Mouse (Mus musculus): ENCODE measurements around the gene Tle3.
A peak's percentile ranks its signal among the peaks of the same experiment; 100 is the strongest.

Gene Tle3

DNA sequence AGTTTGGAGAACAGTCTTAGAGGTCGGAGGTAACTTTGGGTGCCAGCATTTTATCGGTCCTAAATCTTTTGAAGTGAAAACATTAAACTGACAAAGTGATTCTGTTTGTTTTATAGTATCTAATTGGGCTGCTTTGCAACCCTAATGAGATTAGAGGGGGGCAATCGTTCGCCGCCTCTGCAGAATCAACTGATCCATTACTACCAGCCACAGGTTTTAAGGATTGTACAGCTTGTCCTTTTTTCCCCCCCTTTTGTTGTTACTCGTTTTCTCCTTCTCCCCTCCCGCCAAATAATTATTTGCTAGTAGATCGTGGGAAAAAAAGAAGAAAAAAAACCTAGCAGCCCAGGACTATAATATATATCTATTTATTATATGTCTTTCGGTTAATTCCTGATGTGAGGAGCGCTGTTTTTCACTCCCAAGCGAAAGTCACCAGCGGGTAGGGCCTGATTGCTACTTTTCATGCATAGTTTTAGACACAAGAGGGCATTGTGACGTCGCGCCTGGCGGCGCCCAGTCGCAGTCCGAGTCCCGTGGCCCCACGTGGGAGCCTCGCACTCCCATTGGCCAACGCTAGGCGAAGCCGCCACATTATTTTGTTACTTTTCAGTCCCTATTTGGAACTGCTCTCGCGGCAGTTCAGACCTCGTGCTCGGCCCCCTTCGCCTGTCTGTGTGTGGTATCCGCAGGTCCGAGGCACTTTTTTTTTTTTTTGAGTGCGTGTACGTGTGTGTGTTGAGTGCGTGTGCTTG lies at the start of gene Tle3:
Tle3 (plus strand) TSS at position 612 of the 755 bp plus-strand sequence.
- DNase-seq: peak; percentile 100

DNA sequence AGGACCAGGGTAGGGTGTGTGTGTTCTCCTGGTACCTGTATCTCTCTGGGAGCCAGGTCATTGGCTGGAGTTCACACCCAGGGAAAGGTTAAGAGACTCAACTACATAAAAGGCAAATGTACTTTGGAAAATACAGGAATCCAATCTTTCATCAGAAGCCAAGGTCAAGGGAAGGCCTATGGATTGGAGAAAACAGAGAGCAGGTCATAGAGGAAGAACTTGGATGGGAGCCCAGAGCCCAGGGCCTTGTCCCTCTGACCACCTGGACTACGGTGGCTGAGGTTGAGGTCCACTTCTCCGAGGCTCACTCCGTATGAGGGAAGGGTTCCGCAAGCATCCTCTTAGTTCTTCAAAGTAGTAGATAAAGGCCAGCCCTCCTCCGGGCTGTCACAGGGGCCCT lies 48.9 kb upstream of the Tle3 start:
- peak; percentile 87 for DNase-seq

DNA sequence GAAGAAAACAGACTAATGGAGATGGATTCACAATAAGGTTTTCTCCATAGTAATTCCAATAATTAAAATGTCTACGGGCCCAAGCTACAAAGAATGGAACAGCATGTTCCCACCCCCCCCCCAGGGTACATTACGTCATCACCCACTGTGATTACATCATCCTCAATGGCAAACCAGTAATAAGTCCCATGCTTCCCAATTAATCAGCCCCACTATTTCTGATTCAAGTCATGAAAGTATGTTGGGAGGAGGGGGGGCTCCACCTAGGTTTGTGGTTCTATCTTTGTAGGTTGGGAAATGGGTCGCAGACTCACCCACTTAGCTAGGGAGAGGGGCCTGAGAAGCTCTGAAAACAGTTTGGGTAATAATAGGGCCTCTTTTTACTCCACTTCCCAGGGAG lies 48.3 kb upstream of the Tle3 start:
- no peak for DNase-seq

DNA sequence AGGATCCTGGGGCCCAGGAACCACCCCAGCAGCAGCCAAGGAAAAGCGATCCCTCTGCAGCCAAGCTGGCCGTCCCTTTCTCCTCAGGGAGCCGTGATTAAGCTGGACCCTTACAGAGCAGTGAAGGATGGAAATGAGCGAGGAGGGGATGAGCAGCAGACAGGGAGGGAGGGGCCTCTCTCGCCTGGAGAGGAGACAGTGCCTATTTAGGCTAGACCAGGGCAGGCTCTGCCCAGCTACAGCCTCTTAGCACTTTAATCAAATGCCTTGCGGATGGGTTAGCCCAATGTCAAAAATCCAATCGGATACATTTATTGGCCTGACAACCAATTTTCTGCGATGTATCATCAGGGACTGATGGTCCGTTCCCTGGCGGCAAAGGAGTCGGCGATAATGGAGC lies 47.8 kb upstream of the Tle3 start:
- DNase-seq: peak; percentile 90

DNA sequence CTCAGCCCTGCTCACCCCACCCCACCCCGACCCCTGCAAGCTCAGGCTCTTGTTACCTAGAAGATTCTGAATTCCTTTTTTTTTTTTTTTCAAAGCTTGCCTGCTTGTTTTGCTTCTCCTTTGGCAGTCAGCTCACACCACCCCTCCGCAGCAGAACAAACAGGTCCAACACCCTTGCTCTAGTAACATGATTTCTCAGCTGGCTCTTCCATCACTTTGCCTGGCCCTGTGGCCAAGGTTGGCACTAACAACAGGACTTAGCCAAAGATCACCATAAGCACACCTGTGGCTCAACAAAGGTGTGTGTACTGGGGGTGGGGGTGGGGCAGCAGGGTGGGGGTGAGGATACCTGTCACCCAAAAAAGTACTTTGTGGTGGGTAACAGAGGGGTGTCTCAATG lies 47.2 kb upstream of the Tle3 start:
- no peak for DNase-seq

DNA sequence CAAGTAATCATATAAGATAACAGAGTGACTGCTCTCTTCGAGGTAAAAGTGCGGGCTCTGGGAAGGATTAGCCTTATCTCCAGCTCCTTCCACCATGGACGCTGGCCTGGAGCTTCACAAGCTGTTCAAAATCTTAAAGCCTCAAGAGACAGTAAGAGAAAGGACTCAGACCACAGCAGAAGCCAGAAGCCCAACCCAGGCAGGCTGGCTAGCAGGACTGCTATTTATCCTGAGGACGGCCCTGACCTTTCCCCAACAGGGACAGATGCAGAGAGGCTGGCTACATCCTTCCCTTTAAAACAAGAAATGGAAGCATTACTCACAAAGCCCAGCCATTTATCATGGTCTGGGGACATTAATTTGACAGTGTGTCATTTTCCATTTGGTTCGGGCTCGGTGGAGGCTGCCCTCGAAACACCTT lies 46.2 kb upstream of the Tle3 start:
- DNase-seq: peak; percentile 92

DNA sequence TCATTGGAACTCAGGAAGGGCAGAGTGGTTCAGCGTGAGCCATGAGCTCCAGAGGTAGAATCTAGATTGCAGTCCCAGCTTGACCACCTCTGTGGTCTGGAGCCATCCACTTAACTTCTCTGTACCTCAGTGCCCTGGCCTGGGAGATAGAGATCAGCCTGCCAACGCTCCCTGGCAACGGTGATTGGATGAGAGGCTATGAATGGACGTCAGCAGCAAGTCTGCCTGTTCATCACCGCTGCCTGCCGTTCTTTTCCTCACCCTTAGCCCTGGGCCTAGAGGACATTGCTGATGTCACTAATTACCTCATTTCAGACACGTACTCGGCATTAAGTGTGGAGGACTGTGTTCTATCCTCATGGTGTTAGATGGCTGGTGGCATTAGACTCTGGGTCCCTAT lies 45.2 kb upstream of the Tle3 start:
- DNase-seq: peak; percentile 85

DNA sequence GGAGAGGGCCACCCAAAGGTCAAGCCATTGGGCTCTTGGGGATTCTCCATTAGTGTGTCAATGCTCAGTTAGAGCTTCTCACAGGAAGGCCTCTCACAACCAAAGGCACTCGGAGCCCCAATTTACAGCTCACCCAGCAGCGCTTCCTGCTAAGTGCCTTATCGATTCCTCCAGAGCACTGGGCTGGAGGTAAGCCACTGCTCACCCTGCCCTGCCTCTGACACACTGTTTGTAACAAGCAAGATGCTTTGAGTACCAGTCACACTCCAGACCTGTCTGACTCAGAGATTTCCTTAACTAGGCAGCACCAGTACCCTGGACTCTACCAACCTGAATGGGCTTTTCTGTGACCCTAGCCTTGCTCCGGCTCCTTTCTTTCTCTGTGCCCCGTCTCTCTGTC lies 44.0 kb upstream of the Tle3 start:
- no peak for DNase-seq

DNA sequence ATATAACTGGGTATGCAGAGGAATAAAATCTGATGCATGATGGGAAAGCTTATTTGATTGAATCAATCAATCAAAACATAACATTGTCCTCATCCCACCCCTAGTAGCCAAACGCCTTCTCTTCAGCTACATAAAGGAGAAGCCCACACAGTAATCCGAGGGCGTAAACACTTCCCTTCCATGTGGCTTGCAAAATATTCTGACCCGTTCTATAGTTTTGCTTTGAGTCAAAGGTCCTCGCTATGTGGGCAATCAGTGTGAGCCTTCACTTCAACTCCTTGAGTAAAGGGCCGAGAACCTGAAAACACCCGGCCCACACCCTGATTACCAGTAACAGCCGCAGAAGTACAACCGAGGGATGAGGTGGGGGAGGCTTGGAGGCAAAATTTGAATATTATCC lies 41.4 kb upstream of the Tle3 start:
- DNase-seq: no peak

DNA sequence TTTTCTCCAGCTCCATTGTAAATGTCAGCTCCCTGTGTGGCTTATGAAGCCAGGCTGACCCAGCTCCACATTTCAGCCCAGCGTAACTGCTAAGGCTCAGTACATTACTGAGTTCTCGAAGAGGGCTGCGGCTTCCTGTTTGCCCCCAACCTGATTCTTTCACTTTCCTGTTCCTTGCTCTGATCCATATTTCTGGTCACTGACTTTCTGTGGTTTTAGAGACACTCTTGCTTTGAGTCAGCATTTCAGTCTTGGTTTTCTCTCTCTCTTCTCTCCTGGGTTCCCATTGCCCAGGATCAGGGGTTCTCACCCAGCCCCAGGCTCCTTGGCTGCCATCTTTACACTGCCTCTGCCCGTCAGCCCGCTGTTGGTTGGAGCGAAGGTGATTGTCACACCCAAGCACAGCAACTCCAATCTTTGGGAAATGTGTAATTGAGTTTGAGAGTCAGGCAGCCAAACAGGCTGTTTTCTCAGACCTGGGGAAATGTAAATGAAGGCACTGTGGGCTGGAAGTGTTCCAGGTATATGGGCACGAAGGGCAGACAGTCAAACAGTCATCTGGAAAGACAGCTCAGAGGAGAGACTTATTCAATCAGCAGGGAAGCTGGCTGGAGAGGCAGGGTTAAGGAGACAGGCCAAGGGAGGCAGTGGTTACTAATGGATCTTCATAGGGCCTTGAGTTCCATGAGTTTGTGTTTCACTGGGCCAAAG lies 39.8 kb upstream of the Tle3 start:
- DNase-seq: no peak

DNA sequence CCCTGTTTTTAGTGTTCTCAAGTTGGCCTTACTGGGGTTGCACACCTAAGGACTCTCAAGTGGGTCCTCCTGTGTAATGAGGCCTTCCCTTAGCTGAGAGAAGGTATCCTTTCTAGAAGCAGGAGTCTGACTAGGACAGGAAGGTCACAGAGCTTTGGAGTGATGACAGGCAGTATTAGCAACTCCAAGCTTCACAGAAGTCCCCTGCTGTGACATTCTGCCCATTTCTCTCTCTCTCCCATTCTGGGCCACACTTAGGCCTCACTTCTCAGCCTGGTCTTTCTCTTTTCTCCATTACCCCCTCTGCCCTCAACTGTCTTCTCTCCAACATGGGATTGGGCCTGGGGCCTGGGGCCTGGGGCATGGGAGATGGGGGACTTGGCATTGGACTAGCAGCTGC lies 36.0 kb upstream of the Tle3 start:
- DNase-seq: no peak

DNA sequence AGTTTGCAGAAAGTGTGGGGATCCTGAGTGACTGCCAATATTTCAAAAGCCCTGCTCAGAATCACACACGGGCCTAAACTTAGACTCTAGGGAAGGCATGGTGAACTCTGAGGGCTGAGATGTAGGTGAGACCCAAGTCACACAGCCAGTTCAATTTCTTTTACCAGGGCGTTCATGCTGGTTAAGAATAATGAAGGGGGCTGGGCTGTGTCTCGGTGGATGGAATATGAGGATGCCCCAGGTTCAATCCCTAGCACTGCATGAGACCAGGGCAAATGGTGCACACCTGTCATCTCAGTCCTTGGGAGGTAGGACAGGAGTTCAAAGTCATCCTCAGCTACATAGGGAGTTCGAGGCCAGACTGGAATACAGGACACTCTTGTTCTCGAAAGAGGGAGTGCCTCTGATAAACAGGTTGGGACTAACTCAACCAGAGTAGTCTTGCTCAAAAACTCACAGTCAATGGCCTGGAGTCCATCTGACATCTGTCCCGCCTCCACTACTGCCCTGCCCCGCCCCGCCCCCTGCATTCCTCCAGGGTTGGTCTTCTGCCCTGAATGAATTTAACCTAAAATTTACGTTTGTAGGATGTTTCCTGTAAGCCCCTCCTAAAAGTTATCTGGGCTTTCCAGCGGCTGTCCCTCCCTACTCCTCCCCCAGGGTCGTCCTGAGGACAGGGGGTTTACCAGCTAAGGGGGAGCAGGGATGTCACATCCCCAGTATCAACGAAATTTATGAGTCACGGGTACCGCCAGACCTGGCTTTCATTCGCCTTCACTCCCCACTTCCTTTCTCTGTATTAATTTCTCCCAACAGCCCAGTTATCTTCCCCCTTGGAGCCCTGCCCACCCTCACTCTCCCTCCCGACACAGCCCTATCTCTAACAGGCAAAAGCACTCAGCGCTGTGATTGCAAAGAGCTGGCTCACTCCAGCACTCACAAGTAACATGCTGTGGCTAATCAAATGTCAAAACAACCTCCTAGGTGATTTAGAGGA lies 35.3 kb upstream of the Tle3 start:
- peak; percentile 99 for DNase-seq

DNA sequence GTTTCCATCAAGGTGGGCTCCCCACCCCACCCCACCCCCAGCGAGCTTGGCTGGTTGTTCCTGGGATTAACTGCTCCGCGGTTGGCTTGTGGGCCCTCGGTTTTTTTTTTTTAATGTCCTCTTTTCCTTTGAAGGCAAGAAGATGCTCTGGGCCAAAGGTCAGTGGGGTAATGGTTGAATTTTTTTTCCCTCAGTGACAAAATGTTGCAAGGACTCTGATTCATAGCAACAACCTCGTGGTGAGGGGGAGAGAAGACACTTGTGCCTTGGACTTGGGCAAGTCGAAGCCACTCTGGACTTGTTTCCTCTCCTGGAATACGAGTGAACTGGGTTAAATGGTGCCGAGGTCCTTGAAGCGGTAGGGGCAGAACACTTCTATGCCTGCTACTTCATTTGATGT lies 34.5 kb upstream of the Tle3 start:
- no peak for DNase-seq

DNA sequence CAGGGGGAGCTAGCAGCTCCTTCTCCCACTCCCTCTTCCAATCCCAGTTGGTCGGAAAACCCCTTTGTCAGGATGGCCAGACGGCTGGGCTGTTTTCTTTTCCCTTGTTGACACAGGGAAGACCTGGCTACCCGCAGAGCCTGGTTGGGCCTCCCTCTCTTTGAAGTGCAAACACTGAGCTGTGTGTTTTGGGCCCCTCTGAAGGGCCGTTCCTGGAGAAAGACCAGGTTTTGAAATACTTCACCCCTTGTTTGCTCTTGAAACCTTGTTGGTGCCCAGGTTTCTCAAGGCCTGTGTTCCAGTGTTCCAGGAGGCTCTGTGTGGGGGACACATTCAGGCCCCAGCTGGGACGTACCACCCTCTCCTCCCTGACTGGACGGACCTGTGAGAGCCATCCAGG lies 32.9 kb upstream of the Tle3 start:
- no peak for DNase-seq

DNA sequence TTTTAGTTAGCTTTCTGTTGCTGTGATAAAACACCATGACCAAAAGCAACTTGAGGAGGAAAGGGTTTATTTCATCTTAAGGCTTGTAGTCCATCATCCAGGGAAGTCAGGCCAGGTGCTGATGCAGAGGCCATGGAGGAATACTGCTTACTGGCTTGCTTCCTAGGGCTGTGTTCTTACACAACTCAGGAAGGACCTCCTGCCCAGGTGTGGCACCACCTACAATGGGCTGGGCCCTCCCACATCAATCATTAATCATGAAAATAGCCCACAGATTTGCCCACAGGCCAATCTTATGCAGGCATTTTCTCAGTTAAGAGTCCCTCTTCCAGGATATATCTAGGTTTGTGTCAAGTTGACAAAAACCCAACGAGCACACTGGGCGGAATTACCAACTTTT lies 31.8 kb upstream of the Tle3 start:
- DNase-seq: no peak

DNA sequence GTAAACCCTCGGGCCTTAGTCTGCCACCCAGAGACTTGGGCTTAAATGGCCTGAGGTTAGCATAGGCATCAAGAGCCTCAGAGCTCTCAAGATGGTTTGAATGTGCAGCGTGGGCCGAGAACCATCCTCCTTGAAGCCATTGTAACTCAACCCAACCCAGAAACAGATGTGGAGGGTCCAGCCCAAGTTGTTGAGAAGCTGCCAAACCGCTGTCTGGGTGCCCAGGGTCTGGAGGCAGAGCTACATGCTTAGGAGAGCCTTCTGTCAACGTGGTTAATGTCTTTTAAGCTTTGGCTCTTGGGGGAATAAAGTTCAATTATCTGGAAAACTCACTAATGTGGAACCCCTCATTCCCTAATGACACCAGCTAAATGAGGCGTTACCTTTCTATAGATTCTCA lies 29.9 kb upstream of the Tle3 start:
- no peak for DNase-seq

DNA sequence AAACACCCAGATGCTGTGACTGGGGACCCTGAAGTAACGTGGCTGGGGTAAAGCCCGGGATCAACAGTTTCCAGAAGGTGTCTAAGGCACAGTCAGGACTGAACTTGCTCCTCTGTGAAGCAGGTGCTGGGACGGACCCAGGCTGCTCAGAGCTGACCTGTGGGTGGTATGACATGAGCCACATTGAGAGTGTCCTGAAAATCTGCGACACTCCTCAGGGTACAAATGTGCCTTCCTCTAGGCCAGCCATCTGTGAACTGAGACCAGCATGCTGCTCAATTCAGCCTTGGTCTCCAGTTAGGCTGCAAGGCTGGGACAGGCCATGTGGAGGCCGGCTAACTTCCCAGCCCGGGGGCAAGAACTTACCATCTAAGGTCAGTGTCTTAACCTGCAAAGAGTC lies 27.5 kb upstream of the Tle3 start:
- DNase-seq: no peak

DNA sequence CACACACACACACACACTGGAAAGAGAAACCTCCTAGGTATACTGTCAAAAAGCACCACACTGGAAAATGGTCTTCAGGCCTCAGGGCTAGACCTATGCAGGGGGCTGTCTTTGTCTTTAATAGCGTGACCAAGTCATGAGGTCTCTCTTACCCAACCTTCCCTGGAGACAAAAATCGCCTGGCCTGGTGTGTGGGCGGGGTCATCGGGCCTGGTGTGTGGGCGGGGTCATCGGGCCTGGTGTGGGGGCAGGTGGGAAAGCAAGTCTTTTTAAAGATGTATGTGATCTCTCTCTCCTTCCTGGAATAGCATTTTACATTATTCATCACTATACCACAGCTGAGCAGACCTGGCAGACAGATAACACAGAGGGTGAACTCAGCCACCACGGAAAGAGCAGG lies 25.2 kb upstream of the Tle3 start:
- peak; percentile 83 for DNase-seq

DNA sequence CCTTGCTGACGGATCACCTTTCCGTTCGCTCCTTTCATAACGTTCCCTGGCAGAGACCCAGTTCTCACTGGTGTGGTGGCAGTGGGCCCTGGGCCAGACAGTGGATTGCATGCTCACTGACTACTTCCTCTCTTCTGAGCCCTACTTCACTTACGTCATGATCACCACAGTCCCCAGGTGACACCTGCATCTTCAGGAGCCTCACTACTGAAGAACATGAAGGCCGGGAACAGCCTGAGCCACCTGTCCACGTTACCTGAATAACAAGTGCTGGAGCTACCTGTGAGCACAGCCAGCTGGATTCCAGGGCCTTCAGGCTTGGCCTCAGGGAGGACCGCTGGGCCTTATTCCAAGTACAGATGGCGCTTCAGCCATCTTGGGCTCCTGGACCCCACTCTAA lies 24.1 kb upstream of the Tle3 start:
- peak; percentile 87 for DNase-seq

DNA sequence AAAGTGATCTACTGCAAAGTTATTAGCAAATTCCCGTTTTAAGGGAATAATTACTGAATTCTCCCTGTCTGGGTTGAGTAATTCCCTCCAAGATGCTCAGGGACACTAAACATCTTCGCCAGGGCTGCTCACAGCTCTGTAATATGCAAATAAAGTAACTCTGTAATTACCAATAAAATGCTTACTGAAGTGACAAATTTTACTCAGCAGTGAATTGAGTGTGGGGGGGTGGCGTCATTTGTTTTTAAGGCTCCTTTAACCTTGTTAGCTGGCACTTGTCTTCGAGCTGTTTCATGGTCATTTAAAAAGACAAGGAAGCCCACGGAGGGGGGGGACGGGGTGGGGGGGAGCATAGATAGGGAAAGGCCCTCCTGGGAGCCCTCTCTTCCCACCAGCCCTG lies 23.6 kb upstream of the Tle3 start:
- no peak for DNase-seq

DNA sequence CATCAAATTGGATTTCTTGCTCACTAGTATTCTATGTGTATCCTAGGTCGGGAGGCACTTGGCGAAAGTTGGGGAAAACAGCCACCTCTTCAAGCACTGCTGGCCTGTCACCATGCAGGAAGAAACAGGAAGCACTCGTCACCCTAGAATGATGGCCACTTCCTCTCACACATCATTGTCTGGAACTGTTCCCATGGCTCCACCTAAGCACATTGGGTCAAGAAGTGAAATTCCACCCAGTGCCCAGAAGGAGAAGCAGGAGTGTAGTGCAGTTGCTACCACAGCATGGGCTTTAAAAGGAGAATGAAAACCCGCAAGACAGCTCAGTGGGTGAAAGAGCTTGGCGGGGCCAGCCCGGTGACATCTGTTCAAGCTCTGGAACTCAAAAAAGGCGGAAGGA lies 22.5 kb upstream of the Tle3 start:
- peak; percentile 98 for DNase-seq

DNA sequence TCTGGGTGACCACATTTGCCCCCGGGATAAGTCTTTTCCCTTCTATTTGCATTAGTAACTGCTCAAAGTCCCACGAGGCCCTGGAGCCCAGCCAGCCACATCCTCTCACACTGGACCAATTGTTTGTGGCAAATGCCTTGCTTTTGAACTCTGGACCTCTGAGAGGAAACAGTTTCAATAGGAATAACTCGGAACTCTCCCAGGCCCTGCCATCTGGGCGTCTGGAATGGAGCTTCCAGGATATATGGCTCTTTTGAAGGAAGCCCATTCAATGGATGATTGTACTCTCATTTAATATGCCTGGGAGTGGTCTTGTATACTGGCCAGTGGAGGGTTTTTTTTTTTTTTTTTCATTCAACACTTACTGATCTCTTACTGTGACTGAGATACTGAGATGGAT lies 21.0 kb upstream of the Tle3 start:
- DNase-seq: peak; percentile 98

DNA sequence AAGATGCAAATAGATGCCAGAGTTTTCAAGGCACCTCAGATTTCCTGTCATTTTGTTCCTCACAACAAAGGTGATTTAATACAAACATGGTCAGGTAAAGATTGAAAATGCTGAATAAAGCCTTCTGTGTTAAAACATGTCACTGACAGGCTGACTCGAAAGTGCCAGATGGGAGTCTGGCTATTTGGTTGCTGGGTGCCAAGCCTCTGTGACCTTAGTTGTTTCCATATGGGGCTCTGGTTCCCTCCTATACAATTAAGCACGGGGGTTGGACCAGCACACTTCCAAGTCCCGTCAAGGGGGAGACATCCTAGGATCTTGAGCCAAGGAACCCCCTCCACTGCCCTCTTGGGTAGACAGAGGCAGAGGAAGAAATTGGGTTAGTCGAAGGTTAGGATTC lies 13.2 kb upstream of the Tle3 start:
- DNase-seq: no peak

DNA sequence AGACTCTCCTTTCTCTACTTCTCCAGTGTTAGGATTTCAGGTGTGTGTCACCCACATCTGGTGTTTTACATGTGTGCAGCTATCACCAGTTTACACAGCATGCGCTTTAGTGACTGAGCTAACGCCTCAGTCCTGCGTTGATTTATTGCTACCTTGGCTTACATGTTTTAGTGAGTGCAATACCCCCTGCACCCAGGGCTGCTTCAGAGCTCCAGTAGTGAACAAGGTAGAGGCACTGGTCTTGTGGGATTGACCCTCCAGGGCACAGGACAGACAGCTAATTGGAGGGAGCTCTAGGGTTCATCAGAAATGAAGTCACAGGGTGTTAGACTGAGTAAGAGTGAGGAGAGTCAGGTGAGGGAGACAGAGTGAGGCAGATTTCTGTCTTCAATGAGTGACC lies 12.4 kb upstream of the Tle3 start:
- no peak for DNase-seq
